Mouse (Mus musculus): ENCODE measurements at regions not wholly inside any gene's neighbourhood (a gene's known extent, or its start where the extent isn't known, plus 50 kb on each side); places are given as distances from the start of the nearest gene placed in this dataset.

DNA sequence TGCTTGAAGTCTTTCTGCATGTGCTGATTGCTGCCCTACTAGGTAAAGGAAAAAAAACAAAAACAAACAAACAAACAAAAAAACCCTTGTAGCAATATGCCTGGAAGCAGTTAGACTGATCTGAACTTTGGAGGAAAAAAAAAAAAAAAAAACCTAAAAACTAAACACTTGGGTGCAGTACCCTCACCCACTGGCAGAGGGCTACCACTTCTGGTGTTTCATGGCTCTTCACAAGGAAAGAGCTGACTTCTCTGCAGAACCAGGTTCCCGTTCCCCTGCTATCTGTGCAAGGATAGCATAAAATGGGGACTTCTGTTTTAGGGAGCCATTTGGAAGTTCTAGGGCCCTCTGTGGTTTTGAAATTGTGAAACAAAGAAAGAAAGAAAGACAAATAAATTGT, 52.2 kb upstream of the Otud4 start:
- DNase-seq (ENCODE audit: low read depth), result peak; percentile 55

GRCm38 (mm10) chr8:79584966-79585365, 54.5 kb upstream of the Otud4 start:
- peak; percentile 34 for DNase-seq (ENCODE audit: low read depth)

DNA sequence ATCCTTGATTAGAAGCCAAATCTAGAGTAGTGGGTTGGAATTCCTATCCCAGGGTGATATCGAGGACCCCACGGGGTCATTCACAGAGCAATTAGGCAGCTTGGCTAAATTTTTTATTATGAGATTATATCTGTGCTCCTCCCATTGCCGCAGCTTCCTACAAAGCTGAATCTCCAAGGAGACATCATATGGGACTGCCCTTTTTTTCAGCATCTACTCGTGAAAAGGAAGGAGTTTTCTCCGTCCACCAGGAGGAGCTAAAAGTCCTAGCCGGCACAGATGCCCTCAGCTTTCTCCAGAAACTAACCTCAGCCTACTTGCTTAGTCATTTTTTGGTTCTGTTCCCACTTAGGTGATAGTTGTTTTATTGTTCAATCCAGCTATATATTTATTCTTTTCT, 56.1 kb upstream of the Otud4 start:
- DNase-seq (ENCODE audit: low read depth), result peak; percentile 10

GRCm38 (mm10) chr8:79582195-79582594, 57.2 kb upstream of the Otud4 start:
- DNase-seq (ENCODE audit: low read depth), result no peak

DNA sequence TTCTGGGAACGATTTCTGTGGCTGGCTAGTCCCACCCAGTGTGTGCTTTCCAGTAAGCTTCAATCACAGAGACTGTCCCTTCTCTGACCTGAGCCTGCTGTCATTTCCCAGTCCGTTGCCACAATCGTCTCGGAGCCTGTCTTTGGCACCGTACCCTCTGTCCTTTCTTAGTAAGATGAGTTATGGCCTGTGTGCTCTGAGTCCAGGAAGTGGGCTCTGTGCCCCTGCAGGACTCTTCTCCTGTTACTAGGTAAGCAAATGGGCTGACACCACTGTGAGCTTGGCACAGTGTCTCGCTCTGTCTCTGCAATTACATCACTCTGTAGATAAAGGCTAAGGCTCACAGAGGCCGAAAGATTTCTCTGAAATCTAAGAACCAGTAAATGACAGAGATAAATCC, 63.3 kb upstream of the Otud4 start:
- no peak for DNase-seq (ENCODE audit: low read depth)

DNA sequence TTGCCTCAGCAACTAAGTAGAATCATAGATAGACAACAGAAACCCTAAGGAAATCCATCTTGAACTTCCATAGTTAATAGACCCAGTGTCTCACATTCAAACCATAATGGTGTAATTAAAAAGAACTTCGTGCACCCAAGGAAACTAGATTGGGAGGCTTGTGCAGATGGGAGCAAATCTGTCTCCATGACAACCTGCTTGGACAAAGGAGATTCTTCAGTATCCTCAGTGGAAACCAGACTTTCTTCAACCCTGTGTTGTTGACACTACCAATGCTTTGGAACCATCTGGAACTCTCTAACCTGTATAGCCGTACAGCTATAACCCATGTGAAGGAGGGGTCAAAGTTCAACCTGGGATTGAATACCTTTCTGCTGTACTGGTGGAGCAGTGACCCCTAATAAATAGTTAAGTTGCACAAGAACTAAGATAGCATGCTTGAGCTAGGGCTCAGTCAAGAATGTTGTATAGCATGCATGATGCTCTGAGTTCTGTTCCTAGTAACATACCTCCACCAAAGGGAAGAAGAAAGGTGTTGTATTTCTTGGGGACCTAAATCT, 64.2 kb upstream of the Otud4 start:
- DNase-seq (ENCODE audit: low read depth), result no peak

DNA sequence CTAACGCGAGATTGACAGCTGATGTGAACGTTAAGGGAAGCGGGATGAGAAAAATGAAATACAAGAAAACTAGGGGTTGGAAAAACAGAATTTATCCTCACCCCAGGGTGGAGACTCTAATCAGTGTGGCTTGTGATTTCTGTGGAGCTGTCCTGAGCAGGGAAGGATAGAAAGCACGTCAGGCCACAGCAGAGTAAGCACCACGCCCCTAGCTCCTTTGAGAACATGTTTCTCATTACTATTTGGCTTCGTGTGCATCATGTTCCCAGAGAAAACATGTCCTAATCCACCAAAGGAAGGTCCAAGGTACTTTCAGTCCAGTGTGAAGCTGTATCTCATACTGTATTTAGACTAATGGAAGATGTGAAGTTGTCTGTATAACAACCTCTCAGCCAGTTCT, 65.9 kb upstream of the Otud4 start:
- no peak for DNase-seq (ENCODE audit: low read depth)

DNA sequence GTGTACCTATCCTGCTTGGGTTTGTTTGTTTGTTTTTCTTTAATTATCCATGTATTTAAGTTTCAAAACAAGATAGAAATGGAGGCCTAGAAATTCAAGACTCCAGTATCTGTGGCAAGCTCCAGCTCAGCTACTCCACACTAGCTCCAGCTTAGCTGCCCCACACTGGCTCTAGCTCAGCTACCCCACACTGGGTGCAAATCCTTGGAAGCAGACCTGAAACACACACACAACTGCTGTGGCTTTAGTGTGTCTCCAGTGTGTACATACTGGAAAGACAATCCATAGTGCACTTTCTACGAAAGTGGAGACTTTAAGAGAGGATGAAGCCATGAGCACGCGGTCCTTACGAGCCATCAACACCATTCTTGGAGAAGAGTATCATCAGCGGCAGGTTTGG, 66.9 kb upstream of the Otud4 start:
- no peak for DNase-seq (ENCODE audit: low read depth)

- no peak for DNase-seq (ENCODE audit: low read depth)
Observed at GRCm38 (mm10) chr8:79563101-79563500, 76.3 kb upstream of the Otud4 start.

- no peak for DNase-seq (ENCODE audit: low read depth)
Observed at GRCm38 (mm10) chr8:79562669-79563068, 76.7 kb upstream of the Otud4 start.

DNA sequence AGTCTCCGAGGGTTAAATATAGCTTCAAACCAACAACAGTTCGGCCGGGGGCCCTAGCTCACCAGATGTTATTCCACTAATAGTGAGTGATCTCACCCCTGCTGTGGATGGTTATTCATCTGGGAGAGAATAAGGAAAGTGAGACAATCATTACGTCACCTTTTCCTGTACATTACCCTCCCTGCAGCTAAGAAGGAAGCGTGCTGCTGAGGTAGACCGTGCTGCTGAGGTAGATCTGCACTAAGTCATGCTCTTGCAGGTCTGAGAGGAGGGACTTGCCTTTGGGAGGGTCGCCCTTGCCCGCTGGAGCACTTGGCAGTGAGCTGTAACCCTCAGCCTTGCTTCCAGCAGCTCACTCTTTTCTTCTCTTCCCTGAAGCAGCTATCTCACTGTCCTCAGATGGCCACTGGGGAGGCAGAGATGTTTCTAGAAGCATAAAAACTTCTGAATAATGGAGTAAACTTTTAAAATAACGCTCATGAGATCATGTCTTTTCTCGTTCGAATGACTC, 77.3 kb upstream of the Otud4 start:
- DNase-seq (ENCODE audit: low read depth), result no peak

- no peak for DNase-seq (ENCODE audit: low read depth)
Observed at GRCm38 (mm10) chr8:79561269-79562063, 78.0 kb upstream of the Otud4 start.

DNA sequence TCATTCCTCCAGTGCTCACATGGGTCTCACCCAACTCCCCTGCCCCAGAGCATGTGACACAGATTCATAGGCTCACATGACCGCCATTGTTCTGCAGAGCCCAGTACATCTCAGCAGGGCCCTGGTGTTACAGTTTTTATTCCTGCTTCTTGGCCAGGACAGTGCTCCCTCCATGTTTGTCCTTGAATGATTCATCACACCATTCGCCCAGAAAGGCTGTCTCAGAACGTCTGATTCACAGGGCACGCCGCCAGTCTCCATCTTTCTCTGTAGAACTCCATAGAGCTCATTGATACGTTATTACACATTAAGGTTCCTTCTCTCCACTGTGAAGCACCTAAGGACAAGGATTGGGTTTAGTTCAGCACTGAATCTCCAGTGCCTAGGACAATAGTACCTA, 79.9 kb upstream of the Otud4 start:
- no peak for DNase-seq (ENCODE audit: low read depth)

- DNase-seq (ENCODE audit: low read depth), result no peak
Observed at GRCm38 (mm10) chr8:79554311-79554710, 85.1 kb upstream of the Otud4 start.

GRCm38 (mm10) chr8:79550151-79550550, 89.3 kb upstream of the Otud4 start:
- DNase-seq (ENCODE audit: low read depth), result no peak

- no peak for DNase-seq (ENCODE audit: low read depth)
Observed at GRCm38 (mm10) chr8:79548156-79548555, 91.3 kb upstream of the Otud4 start.

DNA sequence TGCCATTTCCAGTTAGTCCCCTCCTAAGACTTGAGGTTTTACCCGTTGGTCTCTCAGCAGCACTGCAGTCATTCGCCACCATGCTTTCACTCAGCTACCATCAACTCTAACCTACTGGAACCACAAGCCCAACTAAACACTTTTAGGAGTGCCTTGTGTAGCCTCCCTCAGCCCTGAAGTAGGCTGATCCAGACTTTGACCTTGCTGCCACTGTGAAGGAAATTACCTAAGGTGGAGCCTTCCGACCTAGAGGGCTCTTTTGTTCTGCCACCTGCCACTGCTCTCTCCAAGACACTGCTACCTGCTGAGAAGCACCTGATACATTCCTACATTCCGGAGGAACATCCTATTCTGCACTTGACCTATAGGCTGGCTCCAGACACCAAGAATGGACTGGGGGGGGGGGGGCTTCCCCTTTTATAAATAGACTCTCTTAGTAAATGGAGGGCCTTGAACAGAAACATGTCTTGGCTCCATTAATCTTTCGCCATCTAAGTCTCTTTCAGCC, 93.5 kb upstream of the Otud4 start:
- DNase-seq (ENCODE audit: low read depth), result no peak

DNA sequence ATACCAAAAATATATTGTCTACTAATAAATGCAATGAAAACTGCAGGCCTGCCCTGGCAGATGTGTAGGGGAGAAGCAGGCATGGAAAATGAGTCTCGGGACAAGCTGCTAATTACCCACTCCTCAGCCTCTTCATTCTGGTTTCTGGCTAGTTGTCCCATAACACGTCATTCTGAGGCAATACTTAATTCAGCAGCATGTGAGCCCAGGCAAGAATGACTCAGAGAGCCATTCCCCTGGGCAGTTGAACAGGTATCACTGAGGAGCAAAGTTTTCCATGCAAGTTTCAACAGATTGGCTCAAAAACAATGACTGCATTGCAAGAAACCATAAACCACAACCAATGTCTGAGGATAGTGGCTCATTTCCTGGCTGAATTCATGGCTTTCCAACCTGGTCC, 97.0 kb upstream of the Otud4 start:
- DNase-seq (ENCODE audit: low read depth), result no peak

- no peak for DNase-seq (ENCODE audit: low read depth)
Observed at GRCm38 (mm10) chr8:79540053-79540452, 99.4 kb upstream of the Otud4 start.

- no peak for DNase-seq (ENCODE audit: low read depth)
Observed at GRCm38 (mm10) chr8:79534271-79534889, 105.0 kb upstream of the Otud4 start.

- DNase-seq (ENCODE audit: low read depth), result peak; percentile 37
Observed at GRCm38 (mm10) chr8:79529556-79529955, 109.9 kb upstream of the Otud4 start.

DNA sequence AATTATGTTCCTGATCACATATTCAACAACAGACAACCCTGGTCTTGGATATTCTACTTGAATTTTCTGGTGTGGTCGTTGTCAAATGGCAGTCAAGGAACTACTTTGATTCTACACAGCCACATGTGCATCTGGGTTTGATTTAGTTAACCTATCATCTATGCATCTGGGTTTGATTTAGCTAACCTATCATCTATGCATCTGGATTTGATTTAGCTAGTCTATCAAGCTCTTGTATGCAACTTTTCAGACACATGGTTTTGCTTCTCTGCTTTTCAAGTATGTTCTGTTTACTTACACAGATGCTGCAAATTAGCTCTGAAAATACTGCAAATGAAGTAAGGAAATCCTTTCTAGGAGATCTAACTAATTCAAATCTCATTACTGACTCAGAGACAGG, 117.4 kb upstream of the Otud4 start:
- peak; percentile 1 for DNase-seq (ENCODE audit: low read depth)

- DNase-seq (ENCODE audit: low read depth), result no peak
Observed at GRCm38 (mm10) chr8:79518966-79519365, 119.6 kb upstream of the Smad1 start.
